Mouse (Mus musculus) adrenal gland, adult (tissue): Measurements from ENCODE around the gene Bicral.
A peak's percentile ranks its signal among the peaks of the same experiment; 100 is the strongest.

Experiments used
- DNase-seq, 2 experiments: peaks; one replicate each; pipeline ENCODE4 v3.0.0; 2022 to 2023; ENCODE audit warnings: low spot score in 1 of 2; ENCODE audit not compliant: inconsistent age in 2 of 2

Gene Bicral

GRCm38 (mm10) chr17:46857903-46858748, at the start of gene Bicral:
Bicral (minus strand) TSS chr17:46858482.
- peak; percentile 75 to 93 for DNase-seq

GRCm38 (mm10) chr17:46903876-46904490, 45.7 kb upstream of the Bicral start:
- DNase-seq = peak; percentile 83 to 93

GRCm38 (mm10) chr17:46900941-46901340, 42.7 kb upstream of the Bicral start:
- no peak for DNase-seq

GRCm38 (mm10) chr17:46897221-46897950, 39.1 kb upstream of the Bicral start:
- no peak for DNase-seq

GRCm38 (mm10) chr17:46895426-46895825, 37.1 kb upstream of the Bicral start:
- DNase-seq = no peak

- DNase-seq = peak in 1 of 2 experiments; percentile 33
These were observed 32.7 kb upstream of the Bicral start for GRCm38 (mm10) chr17:46890843-46891594.

GRCm38 (mm10) chr17:46890116-46890815, 32.0 kb upstream of the Bicral start, which contains the start of gene Tbcc:
Tbcc (plus strand) TSS chr17:46890684.
- DNase-seq = peak; percentile 97 to 98

GRCm38 (mm10) chr17:46889450-46890084, 31.3 kb upstream of the Bicral start:
- DNase-seq = peak; percentile 88 to 95

- peak; percentile 59 to 85 for DNase-seq
These were observed 30.4 kb upstream of the Bicral start for GRCm38 (mm10) chr17:46888511-46889212.

GRCm38 (mm10) chr17:46885910-46886643, 27.8 kb upstream of the Bicral start:
- DNase-seq = no peak

GRCm38 (mm10) chr17:46885218-46885909, 27.1 kb upstream of the Bicral start:
- no peak for DNase-seq

GRCm38 (mm10) chr17:46884766-46885165, 26.5 kb upstream of the Bicral start:
- DNase-seq = no peak

GRCm38 (mm10) chr17:46883107-46883506, 24.8 kb upstream of the Bicral start:
- no peak for DNase-seq

GRCm38 (mm10) chr17:46881728-46882127, 23.4 kb upstream of the Bicral start:
- no peak for DNase-seq

GRCm38 (mm10) chr17:46880322-46880721, 22.0 kb upstream of the Bicral start:
- DNase-seq = no peak

- DNase-seq = peak; percentile 66 to 82
These were observed 21.6 kb upstream of the Bicral start for GRCm38 (mm10) chr17:46879841-46880311.

- DNase-seq = no peak
These were observed 18.8 kb upstream of the Bicral start for GRCm38 (mm10) chr17:46877061-46877460.
